Mouse (Mus musculus) forebrain, embryonic 16.5 days (tissue): ENCODE measurements at regions not wholly inside any gene's neighbourhood (a gene's known extent, or its start where the extent isn't known, plus 50 kb on each side); places are given as distances from the start of the nearest gene placed in this dataset.

Source experiments
- ATAC-seq: fragments of 200-750 bp; cut with Nextera tagmentation; 2 replicates; pipeline ENCODE4 v1.8.0; 2017; ENCODE audit warnings: mild to moderate bottlenecking, moderate library complexity
- H3K27ac ChIP-seq: fragments of 300-500 bp; sonication (generic); 2 replicates; pipeline ENCODE4 v1.5.1; 2014; ENCODE audit warnings: low read length, control low read depth
- H3K27me3 ChIP-seq: fragments of 300-500 bp; sonication (generic); replicated peaks from 2 replicates; pipeline ENCODE4 v1.6.1; 2014; ENCODE audit warnings: low read length; ENCODE audit not compliant: control insufficient read depth, insufficient read depth
- H3K36me3 ChIP-seq: fragments of 300-500 bp; sonication (generic); 2 replicates; pipeline ENCODE4 v1.6.1; 2014; ENCODE audit not compliant: control insufficient read depth, insufficient read depth
- H3K4me1 ChIP-seq: fragments of 300-500 bp; sonication (generic); replicated peaks from 2 replicates; pipeline ENCODE4 v1.6.1; 2014; ENCODE audit warnings: low read length; ENCODE audit not compliant: control insufficient read depth, insufficient read depth
- H3K4me2 ChIP-seq: fragments of 300-500 bp; sonication (generic); 2 replicates; pipeline ENCODE4 v1.6.1; 2014; ENCODE audit warnings: mild to moderate bottlenecking, low read length, control low read depth
- H3K4me3 ChIP-seq: fragments of 300-500 bp; sonication (generic); replicated peaks from 2 replicates; pipeline ENCODE4 v1.5.1; 2014; ENCODE audit warnings: mild to moderate bottlenecking, low read length, control low read depth
- H3K9ac ChIP-seq: fragments of 300-500 bp; sonication (generic); replicated peaks from 2 replicates; pipeline ENCODE4 v1.6.1; 2014; ENCODE audit warnings: low read depth, low read length, control low read depth
- H3K9me3 ChIP-seq: fragments of 300-500 bp; sonication (generic); 2 replicates; pipeline ENCODE4 v1.6.1; 2016; ENCODE audit warnings: low read length; ENCODE audit not compliant: control insufficient read depth
- WGBS: fragments of 180-500 bp; shearing (Covaris S2); extraction: QIAGEN DNeasy Blood & Tissue Kit; methylation state at CpG from one replicate; pipeline ENCODE4 v1.1.7; 2014; 5-methylcytosine and 5-hydroxymethylcytosine counted together

DNA sequence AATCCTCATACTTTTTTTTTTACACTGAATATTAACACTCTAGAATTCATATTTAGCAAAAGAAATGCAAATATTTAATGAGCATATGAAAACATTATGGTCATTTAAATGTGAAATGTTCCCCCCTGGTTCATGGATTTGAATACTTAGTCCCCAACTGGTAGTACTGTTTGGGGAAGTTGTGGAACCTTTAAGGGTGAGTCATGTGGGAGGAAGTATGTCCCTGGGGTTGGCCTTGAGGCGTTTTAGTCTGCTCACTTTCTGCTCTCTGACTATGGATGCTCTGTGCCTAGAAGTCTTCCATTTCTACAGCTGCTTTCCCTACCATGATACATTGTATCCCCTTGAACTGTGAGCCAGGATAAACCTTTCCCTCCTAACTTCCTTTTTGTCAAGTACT lies 106.1 kb upstream of the Gm6657 start:
- no peak overlapping the region for H3K27ac ChIP-seq
- no peak overlapping the region for H3K4me2 ChIP-seq
- no peak overlapping the region for H3K4me3 ChIP-seq
- H3K36me3 ChIP-seq = no peaks in the 10 kb centered on the region
- H3K27me3 ChIP-seq = no peaks in the 10 kb centered on the region
- H3K4me1 ChIP-seq = peaks cover 4% of the 10 kb centered on the region; the same call in 1 of the 2 replicates
- no peaks in the 10 kb centered on the region for H3K9me3 ChIP-seq
- H3K9ac ChIP-seq = no peak overlapping the region
- no peak for ATAC-seq
- 65% methylated on average over 1 of the region's 1 CpGs for WGBS

GRCm38 (mm10) chr12:78094471-78094870 lies 99.6 kb upstream of the Gm6657 start:
- Histone ChIP-seq H3K4me2 (no peak overlapping the region), H3K9me3 (no peaks in the 10 kb centered on the region), H3K27me3 (no peaks in the 10 kb centered on the region), H3K4me1 (peaks cover 21% of the 10 kb centered on the region), H3K36me3 (no peaks in the 10 kb centered on the region), H3K4me3 (no peak overlapping the region), H3K9ac (no peak overlapping the region), H3K27ac (no peak overlapping the region)
- 89% methylated on average over 4 of the region's 4 CpGs for WGBS
- no peak for ATAC-seq

- H3K27ac ChIP-seq = no peak overlapping the region
- H3K9me3 ChIP-seq = no peaks in the 10 kb centered on the region
- ATAC-seq = peak; percentile 53
- H3K9ac ChIP-seq = no peak overlapping the region
- H3K4me2 ChIP-seq = no peak overlapping the region
- H3K4me3 ChIP-seq = no peak overlapping the region
- H3K27me3 ChIP-seq = no peaks in the 10 kb centered on the region
- peaks cover 19% of the 10 kb centered on the region for H3K4me1 ChIP-seq
- WGBS = 39% methylated on average over 2 of the region's 2 CpGs
- no peaks in the 10 kb centered on the region for H3K36me3 ChIP-seq
Measured at GRCm38 (mm10) chr12:78095352-78095751, 98.7 kb upstream of the Gm6657 start.

DNA sequence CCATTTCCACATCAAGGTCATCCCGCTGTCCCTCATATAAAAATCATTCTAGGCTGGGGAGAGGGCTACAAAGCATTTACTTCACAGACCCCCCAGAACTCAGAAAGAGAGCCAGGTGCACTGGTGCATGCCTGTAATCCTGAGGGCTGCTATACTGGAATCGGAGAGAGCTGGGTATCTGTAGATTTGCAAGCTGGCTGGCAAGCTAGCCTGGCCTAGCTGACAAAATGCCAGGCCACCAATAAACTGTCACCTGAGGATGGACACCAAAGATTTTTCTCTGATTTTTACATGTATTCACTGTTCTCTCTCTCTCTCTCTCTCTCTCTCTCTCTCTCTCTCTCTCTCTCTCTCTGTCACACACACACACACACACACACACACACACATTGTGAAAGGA lies 98.1 kb upstream of the Gm6657 start:
- Histone ChIP-seq H3K4me3 (no peak overlapping the region), H3K4me2 (no peak overlapping the region), H3K9me3 (no peaks in the 10 kb centered on the region), H3K4me1 (peaks cover 19% of the 10 kb centered on the region), H3K9ac (no peak overlapping the region), H3K36me3 (no peaks in the 10 kb centered on the region), H3K27me3 (no peaks in the 10 kb centered on the region), H3K27ac (no peak overlapping the region)
- no peak for ATAC-seq
- 73% methylated on average over 2 of the region's 2 CpGs for WGBS

DNA sequence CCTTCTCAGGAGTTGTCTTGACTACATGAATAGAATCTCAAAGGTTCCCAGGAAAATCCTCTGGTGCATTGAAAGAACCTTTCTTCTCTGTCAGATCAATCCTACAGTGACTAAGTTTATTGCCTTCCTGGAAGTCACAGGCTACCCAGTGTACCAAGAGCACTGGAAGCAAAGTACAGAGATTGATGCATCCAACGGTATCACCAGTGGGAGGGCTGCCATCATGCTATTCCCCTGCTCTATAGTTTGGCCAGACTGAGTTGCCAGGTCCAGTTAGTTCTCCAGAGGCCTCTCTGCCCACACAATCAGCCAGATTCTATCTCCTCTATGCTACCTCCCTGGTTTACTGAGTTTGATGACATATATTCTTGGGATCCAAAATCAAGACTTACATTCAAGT lies 96.9 kb upstream of the Gm6657 start:
- ATAC-seq = no peak
- no peak overlapping the region for H3K9ac ChIP-seq
- no peak overlapping the region for H3K4me3 ChIP-seq
- H3K27me3 ChIP-seq = no peaks in the 10 kb centered on the region
- no peak overlapping the region for H3K4me2 ChIP-seq
- no peak overlapping the region for H3K27ac ChIP-seq
- no peaks in the 10 kb centered on the region for H3K36me3 ChIP-seq
- H3K4me1 ChIP-seq = peaks cover 19% of the 10 kb centered on the region
- 68% methylated on average over 1 of the region's 1 CpGs for WGBS
- H3K9me3 ChIP-seq = no peaks in the 10 kb centered on the region

GRCm38 (mm10) chr12:78097692-78098091 lies 96.3 kb upstream of the Gm6657 start:
- WGBS = 73% methylated on average over 2 of the region's 2 CpGs
- Histone ChIP-seq H3K4me1 (peaks cover 19% of the 10 kb centered on the region), H3K4me3 (no peak overlapping the region), H3K9me3 (no peaks in the 10 kb centered on the region), H3K9ac (no peak overlapping the region), H3K27ac (no peak overlapping the region), H3K4me2 (no peak overlapping the region), H3K36me3 (no peaks in the 10 kb centered on the region), H3K27me3 (no peaks in the 10 kb centered on the region)
- ATAC-seq = no peak

GRCm38 (mm10) chr12:78098765-78099194 lies 95.3 kb upstream of the Gm6657 start:
- H3K4me2 ChIP-seq = 0 out of 2 replicates have a peak overlapping the region, but pooled peaks have one; percentile 6
- ATAC-seq = peak; percentile 92
- peak overlapping the region; percentile 57 for H3K27ac ChIP-seq
- 25% methylated on average over 9 of the region's 9 CpGs for WGBS
- no peak overlapping the region for H3K9ac ChIP-seq
- no peaks in the 10 kb centered on the region for H3K9me3 ChIP-seq
- no peaks in the 10 kb centered on the region for H3K36me3 ChIP-seq
- peaks cover 19% of the 10 kb centered on the region for H3K4me1 ChIP-seq
- no peaks in the 10 kb centered on the region for H3K27me3 ChIP-seq
- no peak overlapping the region for H3K4me3 ChIP-seq

DNA sequence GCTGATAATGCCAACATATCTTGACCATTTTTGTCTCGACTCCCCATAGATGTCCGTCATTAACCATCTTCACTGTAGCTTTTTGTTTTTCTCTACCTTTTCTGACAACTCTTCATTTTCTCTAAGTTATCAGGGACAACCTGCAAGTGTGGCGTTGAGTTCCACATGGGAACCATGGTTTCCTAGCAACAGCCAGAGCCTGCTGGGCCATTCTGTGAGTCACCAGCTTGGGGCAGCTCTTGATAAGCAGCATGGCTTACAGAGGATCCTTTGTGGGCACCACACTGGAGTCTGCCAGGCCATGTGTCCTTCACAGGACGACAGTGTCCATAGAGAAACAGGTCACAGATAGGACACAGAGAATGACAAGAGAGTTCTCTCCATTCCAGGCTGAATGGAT lies 94.3 kb upstream of the Gm6657 start:
- WGBS = 60% methylated on average over 4 of the region's 4 CpGs
- Histone ChIP-seq H3K9me3 (no peaks in the 10 kb centered on the region), H3K27me3 (no peaks in the 10 kb centered on the region), H3K9ac (no peak overlapping the region), H3K36me3 (no peaks in the 10 kb centered on the region), H3K4me3 (no peak overlapping the region), H3K27ac (no peak overlapping the region), H3K4me2 (no peak overlapping the region), H3K4me1 (peaks cover 19% of the 10 kb centered on the region)
- ATAC-seq = no peak

GRCm38 (mm10) chr12:78100756-78101155 lies 93.3 kb upstream of the Gm6657 start:
- Histone ChIP-seq H3K36me3 (no peaks in the 10 kb centered on the region), H3K4me2 (no peak overlapping the region), H3K4me3 (no peak overlapping the region), H3K4me1 (peaks cover 15% of the 10 kb centered on the region), H3K9ac (no peak overlapping the region), H3K9me3 (no peaks in the 10 kb centered on the region), H3K27ac (no peak overlapping the region), H3K27me3 (no peaks in the 10 kb centered on the region)
- WGBS = 94% methylated on average over 3 of the region's 3 CpGs
- ATAC-seq = no peak

- Histone ChIP-seq H3K27ac (no peak overlapping the region), H3K9me3 (no peaks in the 10 kb centered on the region), H3K27me3 (no peaks in the 10 kb centered on the region; the same call in 1 of the 2 replicates), H3K4me2 (no peak overlapping the region), H3K9ac (no peak overlapping the region), H3K4me1 (no peaks in the 10 kb centered on the region), H3K4me3 (no peak overlapping the region), H3K36me3 (no peaks in the 10 kb centered on the region)
- no peak for ATAC-seq
- 67% methylated on average over 1 of the region's 1 CpGs for WGBS
Measured at GRCm38 (mm10) chr12:78109931-78110330, 84.1 kb upstream of the Gm6657 start.
